Mouse (Mus musculus) E14TG2a.4 (cell line): ENCODE data around the gene Tprn.

Experiments used
- H3K27me3 ChIP-seq: 2 replicates; pipeline ENCODE4 v1.6.1; 2014; ENCODE audit warnings: low read length, control low read depth; ENCODE audit not compliant: insufficient read depth
- H3K36me3 ChIP-seq: 2 replicates; pipeline ENCODE4 v1.6.1; 2014; ENCODE audit warnings: low read length, control low read depth; ENCODE audit not compliant: insufficient read depth
- H3K4me1 ChIP-seq: replicated peaks from 2 replicates; pipeline ENCODE4 v1.6.1; 2014; ENCODE audit warnings: low read depth, low read length, control low read depth
- H3K4me3 ChIP-seq: replicated peaks from 2 replicates; pipeline ENCODE4 v1.5.1; 2014; ENCODE audit warnings: mild to moderate bottlenecking, low read length
- H3K9me3 ChIP-seq: 2 replicates; pipeline ENCODE4 v1.6.1; 2014; ENCODE audit warnings: low read length, control low read depth
- CTCF ChIP-seq: conservative IDR thresholded peaks from 2 replicates; pipeline ENCODE4 v1.5.1; 2014; ENCODE audit warnings: low read length
- NANOG ChIP-seq: IDR thresholded peaks from 2 replicates; pipeline ENCODE4 v1.6.1; 2014; ENCODE audit warnings: borderline replicate concordance, low read length, mixed read lengths
- POU5F1 ChIP-seq: IDR thresholded peaks from 2 replicates; pipeline ENCODE4 v1.6.1; 2014; ENCODE audit warnings: low read length, borderline replicate concordance

The Tprn gene

GRCm38 (mm10) chr2:25304657-25305541, 42.5 kb downstream of the Tprn start:
- Histone ChIP-seq H3K36me3 (peaks cover 75% of the 10 kb centered on the region), H3K4me3 (peak overlapping the region; percentile 76), H3K27me3 (peaks cover 60% of the 10 kb centered on the region), H3K4me1 (peaks cover 36% of the 10 kb centered on the region), H3K9me3 (no peaks in the 10 kb centered on the region)
- TF ChIP-seq NANOG (no peak), POU5F1 (no peak), CTCF (no peak)

GRCm38 (mm10) chr2:25305587-25306359, 43.4 kb downstream of the Tprn start:
- H3K36me3 ChIP-seq: peaks cover 75% of the 10 kb centered on the region
- no peak for TF ChIP-seq NANOG
- no peak for TF ChIP-seq POU5F1
- TF ChIP-seq CTCF: no peak
- H3K4me3 ChIP-seq: peak overlapping the region; percentile 76
- H3K27me3 ChIP-seq: peaks cover 67% of the 10 kb centered on the region
- H3K4me1 ChIP-seq: peaks cover 43% of the 10 kb centered on the region
- no peaks in the 10 kb centered on the region for H3K9me3 ChIP-seq

- peaks cover 49% of the 10 kb centered on the region for H3K4me1 ChIP-seq
- H3K27me3 ChIP-seq: peaks cover 73% of the 10 kb centered on the region
- H3K36me3 ChIP-seq: peaks cover 40% of the 10 kb centered on the region
- H3K9me3 ChIP-seq: no peaks in the 10 kb centered on the region
- peak overlapping the region; percentile 86 for H3K4me3 ChIP-seq
- TF ChIP-seq CTCF (no peak), POU5F1 (no peak), NANOG (no peak)
Observed at GRCm38 (mm10) chr2:25310180-25310579, 47.8 kb downstream of the Tprn start.

GRCm38 (mm10) chr2:25310969-25311368, 48.6 kb downstream of the Tprn start:
- H3K4me3 ChIP-seq: peak overlapping the region; percentile 86
- H3K9me3 ChIP-seq: no peaks in the 10 kb centered on the region
- H3K4me1 ChIP-seq: peaks cover 41% of the 10 kb centered on the region
- H3K27me3 ChIP-seq: peaks cover 71% of the 10 kb centered on the region
- TF ChIP-seq NANOG: no peak
- TF ChIP-seq CTCF: no peak
- no peak for TF ChIP-seq POU5F1
- peaks cover 32% of the 10 kb centered on the region for H3K36me3 ChIP-seq

- no peaks in the 10 kb centered on the region for H3K9me3 ChIP-seq
- peaks cover 27% of the 10 kb centered on the region for H3K36me3 ChIP-seq
- H3K27me3 ChIP-seq: peaks cover 70% of the 10 kb centered on the region
- H3K4me3 ChIP-seq: peak overlapping the region; percentile 86
- TF ChIP-seq POU5F1 (no peak), CTCF (no peak), NANOG (no peak)
- peaks cover 41% of the 10 kb centered on the region for H3K4me1 ChIP-seq
Observed at GRCm38 (mm10) chr2:25311491-25311891, 49.1 kb downstream of the Tprn start.

GRCm38 (mm10) chr2:25318119-25318966, 55.9 kb downstream of the Tprn start:
- H3K4me1 ChIP-seq: peaks cover 54% of the 10 kb centered on the region
- TF ChIP-seq CTCF: no peak
- TF ChIP-seq NANOG: no peak
- TF ChIP-seq POU5F1: no peak
- H3K27me3 ChIP-seq: peaks cover 70% of the 10 kb centered on the region
- peak overlapping the region; percentile 85 for H3K4me3 ChIP-seq
- no peaks in the 10 kb centered on the region for H3K36me3 ChIP-seq
- H3K9me3 ChIP-seq: no peaks in the 10 kb centered on the region

- Histone ChIP-seq H3K4me3 (peak within 1 kb of the TSS; percentile 85), H3K9me3 (no peaks in the 10 kb centered on the region), H3K36me3 (no peaks in the 10 kb centered on the region), H3K27me3 (peaks cover 63% of the 10 kb centered on the region), H3K4me1 (peaks cover 56% of the 10 kb centered on the region)
- TF ChIP-seq NANOG: no peak
- no peak for TF ChIP-seq CTCF
- TF ChIP-seq POU5F1: no peak
Observed at GRCm38 (mm10) chr2:25318971-25319773, 56.8 kb downstream of the Tprn start, which contains the start of gene Grin1. TSS of gene Grin1 (minus strand) at chr2:25319187.
